Mouse (Mus musculus) myocyte (in vitro differentiated cells): ENCODE measurements around the gene Ndufa9.

Experiments used
- POLR2A ChIP-seq: IDR thresholded peaks from one replicate; pipeline ENCODE4 v1.6.1; 2011; ENCODE audit warnings: low read depth, mild to moderate bottlenecking, control low read depth, moderate library complexity; ENCODE audit not compliant: insufficient read length
- POLR2AphosphoS2 ChIP-seq: IDR thresholded peaks from one replicate; pipeline ENCODE4 v1.6.1; 2011; ENCODE audit warnings: low read depth, control low read depth; ENCODE audit not compliant: insufficient read length
- TCF12 ChIP-seq: IDR thresholded peaks from one replicate; pipeline ENCODE4 v1.6.1; 2011; ENCODE audit warnings: mild to moderate bottlenecking, control low read depth; ENCODE audit not compliant: poor library complexity, insufficient read depth, severe bottlenecking
- TCF3 ChIP-seq: IDR thresholded peaks from one replicate; pipeline ENCODE4 v1.6.1; 2011; ENCODE audit warnings: low read depth, control low read depth; ENCODE audit not compliant: insufficient read length

DNA sequence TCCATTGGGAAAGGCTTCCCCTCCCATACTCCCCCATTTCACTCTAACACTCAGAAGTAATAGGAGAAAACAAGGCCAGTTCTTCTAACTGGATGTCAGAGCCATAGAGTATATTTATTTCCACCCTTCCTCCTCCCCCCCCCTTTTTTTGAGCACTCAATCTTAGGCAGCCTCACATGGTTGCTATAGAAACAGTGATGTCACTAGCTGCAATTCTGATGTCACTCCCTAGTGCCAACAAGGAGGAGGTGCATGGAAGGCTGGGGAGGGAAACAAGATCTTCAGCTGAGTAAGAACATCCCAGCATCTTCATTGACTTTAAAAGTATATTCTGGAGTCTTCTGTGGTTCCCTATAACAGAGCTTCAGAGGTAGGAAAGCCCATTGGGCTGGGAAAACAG is 3.9 kb upstream of the Ndufa9 start, which contains the start of gene Akap3:
- TF ChIP-seq POLR2A (no peak), TCF12 (no peak), POLR2AphosphoS2 (no peak), TCF3 (no peak)
